In the genomic region with DNA sequence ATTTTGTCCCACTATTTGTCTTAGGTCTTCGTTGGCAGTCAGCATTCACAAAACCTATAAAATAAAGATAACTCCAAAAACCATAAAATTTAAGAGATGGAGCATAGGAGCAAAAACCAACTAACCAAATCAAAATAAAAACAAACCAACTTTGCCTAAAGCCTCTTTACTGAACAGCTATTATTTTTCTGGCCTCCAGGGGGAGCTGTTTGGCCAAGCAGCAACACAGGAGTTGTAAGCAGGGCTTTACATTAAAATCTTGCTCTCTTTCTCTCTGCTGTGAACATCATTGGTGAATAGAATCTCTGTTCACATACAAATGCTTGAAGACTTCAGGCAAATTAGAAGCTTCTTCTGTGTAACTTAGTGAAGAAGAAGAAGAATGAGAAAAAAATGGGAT, we compare ENCODE assay signal across 9 mouse cellular contexts. TPM values are rescaled to one million over a fixed set of nuclear protein-coding genes. Genes with fewer than 3 reads are reported as not detected.
DNase-seq lines count a peak whose midpoint lies in the region; ATAC-seq lines count a peak whose summit lies in the region.
"Had no signal": no experiment of that assay in that cellular context is flagged by ENCODE, and none has a peak within 500 bp of the region (broad histone marks: within the 10 kb centered on the region; RNA-seq: fewer than 3 reads in every experiment).

No protein-coding gene starts in this region.

- H3K9ac ChIP-seq in midbrain, embryonic 15.5 days: no peak overlapping the region
- no peak overlapping the region for H3K9ac ChIP-seq in embryonic facial prominence, embryonic 11.5 days (replicated peaks; ENCODE audit: low read length)
- H3K9ac ChIP-seq: midbrain, embryonic 12.5 days had no signal

- no peak overlapping the region for H3K4me2 ChIP-seq in midbrain, embryonic 15.5 days
- no peak overlapping the region for H3K4me2 ChIP-seq in embryonic facial prominence, embryonic 11.5 days (ENCODE audit: low read depth, low read length)
- H3K4me2 ChIP-seq: midbrain, embryonic 12.5 days had no signal

- no peaks in the 10 kb centered on the region for H3K36me3 ChIP-seq in midbrain, embryonic 10.5 days
- no peaks in the 10 kb centered on the region for H3K36me3 ChIP-seq in midbrain, embryonic 15.5 days (replicated peaks)
- no peaks in the 10 kb centered on the region for H3K36me3 ChIP-seq in embryonic facial prominence, embryonic 11.5 days (replicated peaks; ENCODE audit: control insufficient read depth, insufficient read depth, low read depth, low read length)
- H3K36me3 ChIP-seq: midbrain, embryonic 12.5 days had no signal

- H3K4me3 ChIP-seq in midbrain, embryonic 10.5 days: no peak overlapping the region
- no peak overlapping the region for H3K4me3 ChIP-seq in midbrain, embryonic 15.5 days
- no peak overlapping the region for H3K4me3 ChIP-seq in embryonic facial prominence, embryonic 11.5 days (ENCODE audit: low read depth, low read length)
- H3K4me3 ChIP-seq: midbrain, embryonic 12.5 days had no signal

- DNase-seq in frontal cortex, postnatal 10 days (ENCODE audit: low spot score in 2 of 2): no peak
- peak; percentile 16 for DNase-seq in midbrain, embryonic 10.5 days (ENCODE audit: low spot score)
- DNase-seq in T-cell, adult 2 months (ENCODE audit: low spot score): peak; percentile 38
- peak; percentile 66 for DNase-seq in embryonic facial prominence, embryonic 11.5 days (ENCODE audit: low spot score)
- no peak for DNase-seq in ovary, adult 18-20 months (ENCODE audit: low spot score)

- H3K27ac ChIP-seq in midbrain, embryonic 10.5 days (replicated peaks): no peak overlapping the region
- H3K27ac ChIP-seq in midbrain, embryonic 15.5 days: no peak overlapping the region
- no peak overlapping the region for H3K27ac ChIP-seq in embryonic facial prominence, embryonic 11.5 days (replicated peaks; ENCODE audit: low read depth, low read length)
- H3K27ac ChIP-seq: midbrain, embryonic 12.5 days had no signal

- peaks cover 5% of the 10 kb centered on the region for H3K4me1 ChIP-seq in midbrain, embryonic 10.5 days
- H3K4me1 ChIP-seq in midbrain, embryonic 15.5 days: peaks cover 5% of the 10 kb centered on the region
- H3K4me1 ChIP-seq in embryonic facial prominence, embryonic 11.5 days (ENCODE audit: control insufficient read depth, insufficient read depth, low read length): no peaks in the 10 kb centered on the region

- H3K9me3 ChIP-seq in midbrain, embryonic 10.5 days (replicated peaks): no peaks in the 10 kb centered on the region
- no peaks in the 10 kb centered on the region for H3K9me3 ChIP-seq in midbrain, embryonic 15.5 days
- H3K9me3 ChIP-seq in embryonic facial prominence, embryonic 11.5 days (replicated peaks; ENCODE audit: control insufficient read depth, low read length): no peaks in the 10 kb centered on the region
- H3K9me3 ChIP-seq: midbrain, embryonic 12.5 days had no signal

- peak; percentile 90 for ATAC-seq in frontal cortex, adult (ENCODE audit: low TSS enrichment)
- ATAC-seq in midbrain, embryonic 15.5 days (replicated peaks): no peak
- no peak for ATAC-seq in embryonic facial prominence, embryonic 11.5 days (replicated peaks; ENCODE audit: insufficient number of reproducible peaks, low FRiP score, low TSS enrichment, low read depth)
- peak; percentile 66 for ATAC-seq in megakaryocyte, adult 5-6 weeks (ENCODE audit: poor library complexity, severe bottlenecking)

- 5% methylated on average over 1 of the region's 1 CpGs for WGBS in midbrain, embryonic 10.5 days
- WGBS in midbrain, embryonic 15.5 days: 7% methylated on average over 1 of the region's 1 CpGs
- 5% methylated on average over 1 of the region's 1 CpGs for WGBS in embryonic facial prominence, embryonic 11.5 days

- no peaks in the 10 kb centered on the region for H3K27me3 ChIP-seq in midbrain, embryonic 10.5 days (ENCODE audit: low read depth, poor library complexity, severe bottlenecking)
- no peaks in the 10 kb centered on the region for H3K27me3 ChIP-seq in midbrain, embryonic 15.5 days (replicated peaks)
- no peaks in the 10 kb centered on the region for H3K27me3 ChIP-seq in embryonic facial prominence, embryonic 11.5 days (ENCODE audit: control insufficient read depth, insufficient read depth, low read length)
- H3K27me3 ChIP-seq: midbrain, embryonic 12.5 days had no signal

RNA-seq across cellular contexts. Expression of a gene that starts 5.1 kb away (rescaled TPM):
- polyA plus RNA-seq in midbrain, embryonic 10.5 days (2016; fragmentation: Nextera tagmentation; extraction: Ambion mirVana): 56.3 and 67.3 TPM in 2 replicates
- polyA plus RNA-seq in midbrain, embryonic 15.5 days (2015; fragmentation: Nextera tagmentation; extraction: Ambion mirVana): 35.0 and 36.4 TPM in 2 replicates
- 55.9 and 59.0 TPM in 2 replicates for polyA plus RNA-seq in embryonic facial prominence, embryonic 11.5 days (2014; fragmentation: Nextera tagmentation; extraction: Ambion mirVana)
- 4.6 and 6.2 TPM in 2 replicates for total RNA-seq in megakaryocyte, adult 5-6 weeks (2015)
- total RNA-seq in megakaryocyte, adult 5-6 weeks (2017): 18.0 and 20.1 TPM in 2 replicates

Comparison
In these comparisons a context has a peak if more than half of its experiments do, and no peak if none do; other contexts are left out.
1. ATAC-seq: peak in frontal cortex, adult (single experiment) and megakaryocyte, adult 5-6 weeks (single experiment); none in midbrain, embryonic 15.5 days (single experiment) and embryonic facial prominence, embryonic 11.5 days (single experiment).
2. DNase-seq: peak in midbrain, embryonic 10.5 days (single experiment), T-cell, adult 2 months (single experiment) and embryonic facial prominence, embryonic 11.5 days (single experiment); none in frontal cortex, postnatal 10 days (0 of 2) and ovary, adult 18-20 months (single experiment).